Mouse (Mus musculus): ENCODE measurements around the gene Abcd4. TPM values are rescaled to one million over a fixed set of nuclear protein-coding genes. Genes with fewer than 3 reads are reported as not detected.

The Abcd4 gene
- polyA plus RNA-seq, 1 experiment from 2014 or later, result 9.5 TPM

GRCm38 (mm10) chr12:84571466-84572340 lies 45.5 kb downstream of the Abcd4 start:
- Histone ChIP-seq H3K9me3 (no peaks in the 10 kb centered on the region), H3K27me3 (replicated peaks) (peaks cover 99% of the 10 kb centered on the region), H3K9ac (no peak overlapping the region), H3K36me3 (no peaks in the 10 kb centered on the region), H3K4me2 (peak overlapping the region; percentile 30), H3K27ac (replicated peaks) (no peak overlapping the region), H3K4me1 (peaks cover 27% of the 10 kb centered on the region), H3K4me3 (peak overlapping the region; percentile 33)
- ATAC-seq (ENCODE audit: extremely low read depth, insufficient number of reproducible peaks, low FRiP score, low TSS enrichment), result no peak
- 2% methylated on average over 43 of the region's 43 CpGs for WGBS

DNA sequence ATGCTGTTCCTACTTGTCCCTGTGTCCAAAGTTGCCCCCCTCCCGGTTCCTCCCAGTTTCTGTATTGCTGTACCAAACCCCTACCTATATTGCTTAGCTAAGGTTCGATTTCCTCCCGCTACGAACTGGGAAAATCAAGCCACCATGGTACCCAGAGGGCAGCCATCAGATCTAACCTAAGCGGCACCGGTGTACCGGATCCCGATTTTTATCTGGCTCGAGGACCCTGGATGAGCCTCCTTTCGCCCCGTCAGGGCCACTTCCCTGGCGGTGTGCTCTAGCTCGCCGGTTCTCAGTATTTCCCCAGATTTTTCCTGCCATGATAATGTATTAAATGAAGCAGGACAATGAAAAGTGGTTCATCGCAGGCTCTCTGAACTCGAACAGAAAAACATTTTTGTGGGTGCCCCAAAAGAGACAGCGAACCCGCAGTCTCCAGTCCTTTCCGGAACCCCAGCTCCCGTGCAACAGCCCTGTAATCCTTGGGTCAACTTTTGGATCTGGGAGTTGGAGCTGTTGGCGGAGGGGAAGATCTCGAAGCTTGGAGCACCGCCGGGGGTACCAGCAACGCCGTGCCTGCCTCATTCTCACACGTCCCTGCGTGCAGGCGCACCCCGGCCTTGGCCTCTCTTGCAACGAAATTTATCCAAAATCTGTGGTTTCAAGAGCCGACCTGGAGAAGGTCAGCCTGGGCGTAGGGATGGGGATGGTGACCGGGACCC lies 46.4 kb downstream of the Abcd4 start:
- no peaks in the 10 kb centered on the region for H3K9me3 ChIP-seq
- H3K4me2 ChIP-seq, result peak overlapping the region; percentile 30
- peaks cover 99% of the 10 kb centered on the region for H3K27me3 ChIP-seq (replicated peaks)
- no peak overlapping the region for H3K27ac ChIP-seq (replicated peaks)
- ATAC-seq (ENCODE audit: extremely low read depth, insufficient number of reproducible peaks, low FRiP score, low TSS enrichment), result no peak
- peak overlapping the region; percentile 33 for H3K4me3 ChIP-seq
- 2% methylated on average over 34 of the region's 34 CpGs for whole genome bisulfite sequencing
- H3K9ac ChIP-seq, result no peak overlapping the region
- no peaks in the 10 kb centered on the region for H3K36me3 ChIP-seq
- peaks cover 27% of the 10 kb centered on the region for H3K4me1 ChIP-seq

DNA sequence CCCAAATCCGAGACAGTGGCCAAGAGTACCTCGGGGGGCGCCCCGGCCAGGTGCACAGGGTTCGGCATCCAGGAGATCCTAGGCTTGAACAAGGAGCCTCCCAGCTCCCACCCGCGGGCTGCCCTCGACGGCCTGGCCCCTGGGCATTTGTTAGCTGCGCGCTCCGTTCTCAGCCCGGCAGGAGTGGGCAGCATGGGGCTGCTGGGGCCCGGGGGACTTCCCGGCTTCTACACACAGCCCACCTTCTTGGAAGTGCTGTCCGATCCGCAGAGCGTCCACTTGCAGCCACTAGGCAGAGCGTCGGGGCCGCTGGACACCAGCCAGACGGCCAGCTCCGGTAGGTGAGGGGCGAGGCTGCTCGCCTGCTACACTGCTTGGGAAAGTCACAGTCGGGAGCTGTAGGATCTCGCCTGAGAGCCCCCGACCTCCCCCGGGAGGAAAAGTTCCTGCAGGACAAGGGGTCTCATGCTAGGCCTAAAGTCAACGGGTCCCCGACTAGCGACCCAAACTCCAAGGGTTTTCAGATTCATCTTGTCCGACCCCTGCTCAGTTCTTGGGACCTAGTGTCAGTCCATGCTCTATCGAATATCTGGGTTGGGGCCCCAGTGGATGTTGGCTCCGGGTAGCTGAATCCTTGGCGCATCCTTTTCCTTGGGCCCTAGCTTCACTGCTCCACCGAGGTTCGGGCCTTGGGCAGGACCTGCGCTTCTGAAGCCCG lies 47.1 kb downstream of the Abcd4 start:
- WGBS, result 2% methylated on average over 39 of the region's 40 CpGs
- Histone ChIP-seq H3K36me3 (no peaks in the 10 kb centered on the region), H3K27me3 (replicated peaks) (peaks cover 95% of the 10 kb centered on the region), H3K4me2 (peak overlapping the region; percentile 43), H3K4me1 (peaks cover 27% of the 10 kb centered on the region), H3K9me3 (no peaks in the 10 kb centered on the region), H3K9ac (no peak overlapping the region), H3K27ac (replicated peaks) (no peak overlapping the region), H3K4me3 (peak overlapping the region; percentile 33)
- ATAC-seq (ENCODE audit: extremely low read depth, insufficient number of reproducible peaks, low FRiP score, low TSS enrichment), result no peak

DNA sequence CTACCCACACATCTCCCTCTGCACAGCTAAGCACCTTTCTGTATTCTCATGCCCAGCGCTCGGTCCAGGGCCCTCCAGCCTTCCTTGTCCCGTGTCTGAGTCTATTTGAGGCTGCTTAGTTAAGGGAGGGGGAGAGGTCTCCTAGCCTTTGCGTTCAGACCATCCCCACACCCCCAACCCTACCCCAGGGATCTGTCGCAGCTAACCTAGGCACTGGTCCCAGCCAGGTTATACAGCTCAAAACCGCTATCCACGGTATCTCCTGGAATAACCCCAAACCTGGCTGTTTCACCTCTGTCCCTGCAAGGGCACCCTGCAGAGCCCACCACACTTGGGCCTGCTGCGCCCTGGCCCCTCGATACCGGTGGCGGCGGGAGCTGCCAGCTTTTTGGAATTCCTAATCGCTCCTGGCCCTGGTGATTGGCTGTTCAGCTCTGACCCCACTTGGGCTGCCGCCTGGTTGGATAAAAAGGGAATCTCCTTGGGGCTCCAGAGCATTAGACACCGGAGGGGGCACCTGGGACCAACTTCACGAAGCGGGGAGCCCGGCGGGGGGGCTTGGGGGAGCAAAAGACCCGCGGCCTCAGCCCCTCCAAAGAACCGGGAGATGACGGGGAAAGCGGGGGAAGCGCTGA lies 47.8 kb downstream of the Abcd4 start, which contains the start of gene Vsx2:
TSS of gene Vsx2 (plus strand) at position 427 of the 635 bp plus-strand sequence.
- Histone ChIP-seq H3K27me3 (replicated peaks) (peaks cover 93% of the 10 kb centered on the region), H3K4me3 (peak within 1 kb of the TSS; percentile 33), H3K4me1 (peaks cover 27% of the 10 kb centered on the region), H3K4me2 (peak within 1 kb of the TSS; percentile 43), H3K36me3 (no peaks in the 10 kb centered on the region), H3K9ac (no peak within 1 kb of the TSS), H3K27ac (replicated peaks) (no peak within 1 kb of the TSS), H3K9me3 (no peaks in the 10 kb centered on the region)
- ATAC-seq (ENCODE audit: extremely low read depth, insufficient number of reproducible peaks, low FRiP score, low TSS enrichment), result no peak
- WGBS, result 3% methylated on average over 25 of the region's 25 CpGs

DNA sequence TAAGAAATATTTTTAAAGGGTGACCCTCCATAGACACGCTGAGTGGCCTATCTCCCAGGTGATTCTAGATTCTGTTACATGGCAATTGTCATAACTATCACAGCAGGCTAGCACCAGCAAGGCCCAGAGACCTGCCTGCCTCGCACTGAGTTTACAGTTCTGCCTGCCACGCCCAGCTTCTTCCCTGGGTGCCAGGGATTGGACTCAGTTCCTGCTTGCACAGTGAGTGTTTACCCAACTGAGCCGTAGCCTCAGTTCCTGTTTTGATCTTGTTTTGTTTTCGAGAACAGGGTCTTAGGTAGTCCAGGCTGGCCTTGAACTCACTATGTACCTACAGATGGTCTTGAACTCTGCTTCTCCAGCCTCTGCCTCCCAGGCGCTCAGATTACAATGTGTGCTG lies 49.6 kb downstream of the Abcd4 start:
- Histone ChIP-seq H3K4me2 (no peak overlapping the region), H3K9ac (no peak overlapping the region), H3K4me1 (peaks cover 27% of the 10 kb centered on the region), H3K9me3 (no peaks in the 10 kb centered on the region), H3K27me3 (replicated peaks) (peaks cover 90% of the 10 kb centered on the region), H3K36me3 (no peaks in the 10 kb centered on the region), H3K27ac (replicated peaks) (no peak overlapping the region), H3K4me3 (no peak overlapping the region)
- 73% methylated on average over 6 of the region's 6 CpGs for WGBS
- no peak for ATAC-seq (ENCODE audit: extremely low read depth, insufficient number of reproducible peaks, low FRiP score, low TSS enrichment)

- Histone ChIP-seq H3K4me1 (no peaks in the 10 kb centered on the region), H3K36me3 (no peaks in the 10 kb centered on the region), H3K4me3 (no peak overlapping the region), H3K4me2 (no peak overlapping the region), H3K9me3 (no peaks in the 10 kb centered on the region), H3K27me3 (replicated peaks) (peaks cover 46% of the 10 kb centered on the region), H3K9ac (no peak overlapping the region), H3K27ac (replicated peaks) (no peak overlapping the region)
- no peak for ATAC-seq (ENCODE audit: extremely low read depth, insufficient number of reproducible peaks, low FRiP score, low TSS enrichment)
- 55% methylated on average over 4 of the region's 4 CpGs for WGBS
These were observed 54.7 kb downstream of the Abcd4 start for GRCm38 (mm10) chr12:84562558-84562957.

- 44% methylated on average over 8 of the region's 8 CpGs for whole genome bisulfite sequencing
- ATAC-seq (ENCODE audit: extremely low read depth, insufficient number of reproducible peaks, low FRiP score, low TSS enrichment), result no peak
- Histone ChIP-seq H3K4me3 (no peak overlapping the region), H3K27ac (replicated peaks) (no peak overlapping the region), H3K36me3 (no peaks in the 10 kb centered on the region), H3K4me1 (no peaks in the 10 kb centered on the region), H3K4me2 (no peak overlapping the region), H3K9me3 (no peaks in the 10 kb centered on the region), H3K27me3 (replicated peaks) (peaks cover 19% of the 10 kb centered on the region; the same call in 1 of the 2 replicates), H3K9ac (no peak overlapping the region)
These were observed 62.0 kb downstream of the Abcd4 start for GRCm38 (mm10) chr12:84555218-84555617.

Other genes starting within 250 kb of the Abcd4 start
- gene Entpd5, start 208.4 kb downstream of the Abcd4 start, polyA plus RNA-seq (2015; fragmentation: Nextera tagmentation; extraction: Ambion mirVana), result 23.1 and 26.9 TPM in 2 replicates
- 0.62 and 1.6 TPM in 2 replicates for gene Bbof1, start 208.3 kb downstream of the Abcd4 start, polyA plus RNA-seq (2015; fragmentation: Nextera tagmentation; extraction: Ambion mirVana)
- gene Rnf113a2, start 200.2 kb downstream of the Abcd4 start, polyA plus RNA-seq (2015; fragmentation: Nextera tagmentation; extraction: Ambion mirVana), result 19.5 and 21.5 TPM in 2 replicates
- 36.1 and 38.5 TPM in 2 replicates for gene Aldh6a1, start 166.4 kb downstream of the Abcd4 start, polyA plus RNA-seq (2015; fragmentation: Nextera tagmentation; extraction: Ambion mirVana)
- 12.9 and 13.5 TPM in 2 replicates for gene Lin52, start 166.0 kb downstream of the Abcd4 start, polyA plus RNA-seq (2015; fragmentation: Nextera tagmentation; extraction: Ambion mirVana)
- gene Vsx2, start 47.7 kb downstream of the Abcd4 start, polyA plus RNA-seq (2015; fragmentation: Nextera tagmentation; extraction: Ambion mirVana), result not detected in 2 replicates
- not detected in 2 replicates for gene Vrtn, start 23.6 kb upstream of the Abcd4 start, polyA plus RNA-seq (2015; fragmentation: Nextera tagmentation; extraction: Ambion mirVana)
- gene Syndig1l, start 81.4 kb upstream of the Abcd4 start, polyA plus RNA-seq (2015; fragmentation: Nextera tagmentation; extraction: Ambion mirVana), result not detected in 2 replicates
- gene Npc2, start 155.7 kb upstream of the Abcd4 start, polyA plus RNA-seq (2015; fragmentation: Nextera tagmentation; extraction: Ambion mirVana), result 55.8 and 60.1 TPM in 2 replicates
- 133 and 148 TPM in 2 replicates for gene Isca2, start 155.8 kb upstream of the Abcd4 start, polyA plus RNA-seq (2015; fragmentation: Nextera tagmentation; extraction: Ambion mirVana)

Data from heart, embryonic 13.5 days (tissue).